In genomic region chr7:126172001-126172400, GRCm38 (mm10) we compare ENCODE assay signal across 12 mouse cellular contexts. TPM values are rescaled to one million over a fixed set of nuclear protein-coding genes. Genes with fewer than 3 reads are reported as not detected.
DNase-seq lines count a peak whose midpoint lies in the region; ATAC-seq and TF ChIP-seq lines count a peak whose summit lies in the region.
"Had no signal": no experiment of that assay in that cellular context is flagged by ENCODE, and none has a peak within 500 bp of the region (broad histone marks: within the 10 kb centered on the region; RNA-seq: fewer than 3 reads in every experiment).

No protein-coding gene starts in this region.

- WGBS in heart, embryonic 10.5 days: 88% methylated on average over 3 of the region's 3 CpGs
- WGBS in midbrain, postnatal 0 days: 55% methylated on average over 3 of the region's 3 CpGs
- WGBS in midbrain, embryonic 15.5 days: 60% methylated on average over 3 of the region's 3 CpGs

- peak; percentile 85 for DNase-seq in heart, adult 11 months
- DNase-seq in heart, embryonic 10.5 days (ENCODE audit: low spot score): no peak
- DNase-seq in midbrain, postnatal 0 days (ENCODE audit: low spot score): peak; percentile 25
- peak; percentile 35 for DNase-seq in brain, adult 2 months (ENCODE audit: low read depth, low spot score)
- DNase-seq in c-Kit-positive CD71-positive TER-119-positive erythroid progenitor cells, embryonic 14.5 days (ENCODE audit: low spot score): no peak
- DNase-seq: gastrocnemius, adult 2 months had no signal

- TF ChIP-seq CTCF in midbrain, postnatal 0 days (IDR thresholded peaks at IDR 0.05): no peak

- H3K4me3 ChIP-seq in heart, embryonic 10.5 days: no peak overlapping the region
- H3K4me3 ChIP-seq in midbrain, postnatal 0 days (ENCODE audit: low read depth, low read length): no peak overlapping the region
- no peak overlapping the region for H3K4me3 ChIP-seq in midbrain, embryonic 15.5 days
- H3K4me3 ChIP-seq: embryonic facial prominence, embryonic 15.5 days; forebrain, embryonic 15.5 days; gastrocnemius, adult 2 months; midbrain, embryonic 12.5 days had no signal

- peaks cover 7% of the 10 kb centered on the region; the same call in 1 of the 2 replicates for H3K4me1 ChIP-seq in heart, embryonic 10.5 days
- no peaks in the 10 kb centered on the region for H3K4me1 ChIP-seq in midbrain, postnatal 0 days (ENCODE audit: insufficient read depth, low read length)
- H3K4me1 ChIP-seq in midbrain, embryonic 15.5 days: no peaks in the 10 kb centered on the region
- H3K4me1 ChIP-seq: forebrain, embryonic 15.5 days; midbrain, embryonic 12.5 days had no signal

- no peak overlapping the region for H3K4me2 ChIP-seq in midbrain, postnatal 0 days (ENCODE audit: low read depth, low read length, poor library complexity, severe bottlenecking)
- H3K4me2 ChIP-seq in midbrain, embryonic 15.5 days: no peak overlapping the region
- H3K4me2 ChIP-seq: embryonic facial prominence, embryonic 15.5 days; forebrain, embryonic 15.5 days; midbrain, embryonic 12.5 days had no signal

- no peaks in the 10 kb centered on the region for H3K9me3 ChIP-seq in heart, embryonic 10.5 days
- no peaks in the 10 kb centered on the region for H3K9me3 ChIP-seq in midbrain, postnatal 0 days (ENCODE audit: low read length)
- no peaks in the 10 kb centered on the region for H3K9me3 ChIP-seq in midbrain, embryonic 15.5 days
- H3K9me3 ChIP-seq: embryonic facial prominence, embryonic 15.5 days; forebrain, embryonic 15.5 days; midbrain, embryonic 12.5 days had no signal

- peaks cover 48% of the 10 kb centered on the region for H3K36me3 ChIP-seq in heart, embryonic 10.5 days
- H3K36me3 ChIP-seq in midbrain, postnatal 0 days (ENCODE audit: insufficient read depth, low read length): 0 out of 2 replicates have a peak, but pooled peaks cover 7% of the 10 kb centered on the region
- H3K36me3 ChIP-seq in midbrain, embryonic 15.5 days (replicated peaks): 0 out of 2 replicates have a peak, but pooled peaks cover 3% of the 10 kb centered on the region

- ATAC-seq in midbrain, postnatal 0 days (ENCODE audit: low FRiP score): no peak
- ATAC-seq in midbrain, embryonic 15.5 days (replicated peaks): no peak
- no peak for ATAC-seq in granulocyte monocyte progenitor cell, adult 5-6 weeks (replicated peaks; ENCODE audit: poor library complexity, severe bottlenecking)
- ATAC-seq: forebrain, embryonic 15.5 days; inflammation-experienced regulatory T-cells, adult 6 months had no signal

- H3K27ac ChIP-seq in heart, embryonic 10.5 days: no peak overlapping the region
- no peak overlapping the region for H3K27ac ChIP-seq in midbrain, postnatal 0 days (ENCODE audit: low read depth, low read length)
- no peak overlapping the region for H3K27ac ChIP-seq in midbrain, embryonic 15.5 days
- H3K27ac ChIP-seq: embryonic facial prominence, embryonic 15.5 days; forebrain, embryonic 15.5 days; gastrocnemius, adult 2 months; midbrain, embryonic 12.5 days had no signal

- no peak overlapping the region for H3K9ac ChIP-seq in midbrain, postnatal 0 days (replicated peaks; ENCODE audit: low read length, poor library complexity, severe bottlenecking)
- no peak overlapping the region for H3K9ac ChIP-seq in midbrain, embryonic 15.5 days
- H3K9ac ChIP-seq: embryonic facial prominence, embryonic 15.5 days; forebrain, embryonic 15.5 days; midbrain, embryonic 12.5 days had no signal

- H3K27me3 ChIP-seq in heart, embryonic 10.5 days (ENCODE audit: insufficient read depth, poor library complexity, severe bottlenecking): no peaks in the 10 kb centered on the region
- H3K27me3 ChIP-seq in midbrain, postnatal 0 days (ENCODE audit: insufficient read depth, low read length): no peaks in the 10 kb centered on the region
- no peaks in the 10 kb centered on the region for H3K27me3 ChIP-seq in midbrain, embryonic 15.5 days (replicated peaks)
- H3K27me3 ChIP-seq: embryonic facial prominence, embryonic 15.5 days; forebrain, embryonic 15.5 days; midbrain, embryonic 12.5 days had no signal

RNA-seq across cellular contexts. Expression of gene Xpo6, which starts 28.3 kb away (rescaled TPM):
- 42.9 and 57.5 TPM in 2 replicates for polyA plus RNA-seq in heart, embryonic 10.5 days (2016; fragmentation: Nextera tagmentation; extraction: Ambion mirVana)
- total RNA-seq in midbrain, postnatal 0 days (2014; rRNA removed): 117 and 157 TPM in 2 replicates
- polyA plus RNA-seq in midbrain, postnatal 0 days (2015; fragmentation: Nextera tagmentation; extraction: Ambion mirVana): 45.1 and 46.9 TPM in 2 replicates
- 55.7 and 55.9 TPM in 2 replicates for polyA plus RNA-seq in midbrain, embryonic 15.5 days (2015; fragmentation: Nextera tagmentation; extraction: Ambion mirVana)
- total RNA-seq in granulocyte monocyte progenitor cell, adult 5-6 weeks (2014; fragmentation: Nextera tagmentation): 143 and 157 TPM in 2 replicates
- total RNA-seq in granulocyte monocyte progenitor cell, adult 5-6 weeks (2017): 30.7 and 47.1 TPM in 2 replicates

Comparison
In these comparisons a context has a peak if more than half of its experiments do, and no peak if none do; other contexts are left out.
1. DNase-seq: peak in heart, adult 11 months (single experiment), midbrain, postnatal 0 days (single experiment) and brain, adult 2 months (single experiment); none in heart, embryonic 10.5 days (single experiment) and c-Kit-positive CD71-positive TER-119-positive erythroid progenitor cells, embryonic 14.5 days (single experiment).